In genomic region chr11:102296491-102297472, GRCm38 (mm10) we compare ENCODE assay signal across 8 mouse cellular contexts. TPM values are rescaled to one million over a fixed set of nuclear protein-coding genes. Genes with fewer than 3 reads are reported as not detected.
DNase-seq lines count a peak whose midpoint lies in the region; ATAC-seq and TF ChIP-seq lines count a peak whose summit lies in the region.

TSS of gene Atxn7l3 (minus strand) at chr11:102296631.

- peak; percentile 99 for DNase-seq in forebrain, embryonic 14.5 days (ENCODE audit: low spot score)
- peak; percentile 98 to 99 for DNase-seq in heart, postnatal 14 days
- peak; percentile 98 for DNase-seq in layer of hippocampus, adult 11-12 months (ENCODE audit: low spot score)
- peak; percentile 99 to 100 for DNase-seq in lung, adult 18-20 months
- DNase-seq in testis, postnatal 14 days (ENCODE audit: low spot score), result peak; percentile 99

- peaks cover 3% of the 10 kb centered on the region for H3K4me1 ChIP-seq in ES-Bruce4 (ENCODE audit: control insufficient read depth, insufficient read depth, low read length)
- peaks cover 8% of the 10 kb centered on the region for H3K4me1 ChIP-seq in forebrain, embryonic 14.5 days (ENCODE audit: control insufficient read depth, insufficient read depth, low read length)
- H3K4me1 ChIP-seq in neural tube, embryonic 15.5 days, result peaks cover 30% of the 10 kb centered on the region

- peak within 1 kb of the TSS; percentile 80 for H3K4me3 ChIP-seq in ES-Bruce4 (ENCODE audit: low read depth, low read length)
- H3K4me3 ChIP-seq in forebrain, embryonic 14.5 days (ENCODE audit: low read depth, low read length), result peak within 1 kb of the TSS; percentile 89
- H3K4me3 ChIP-seq in neural tube, embryonic 15.5 days (replicated peaks), result peak within 1 kb of the TSS; percentile 85

- no peaks in the 10 kb centered on the region for H3K27me3 ChIP-seq in ES-Bruce4 (ENCODE audit: control insufficient read depth, insufficient read depth, low read length, poor library complexity, severe bottlenecking)
- no peaks in the 10 kb centered on the region for H3K27me3 ChIP-seq in forebrain, embryonic 14.5 days (replicated peaks; ENCODE audit: control insufficient read depth, insufficient read depth, low read length)
- H3K27me3 ChIP-seq in neural tube, embryonic 15.5 days (replicated peaks), result no peaks in the 10 kb centered on the region

- no peaks in the 10 kb centered on the region for H3K9me3 ChIP-seq in ES-Bruce4 (replicated peaks; ENCODE audit: control insufficient read depth, insufficient read depth, low read length, poor library complexity, severe bottlenecking)
- no peaks in the 10 kb centered on the region for H3K9me3 ChIP-seq in forebrain, embryonic 14.5 days (replicated peaks; ENCODE audit: control insufficient read depth, low read length)
- H3K9me3 ChIP-seq in neural tube, embryonic 15.5 days (replicated peaks), result no peaks in the 10 kb centered on the region

- peaks cover 27% of the 10 kb centered on the region for H3K36me3 ChIP-seq in ES-Bruce4 (ENCODE audit: control insufficient read depth, insufficient read depth, low read length, poor library complexity, severe bottlenecking)
- peaks cover 22% of the 10 kb centered on the region for H3K36me3 ChIP-seq in forebrain, embryonic 14.5 days (ENCODE audit: control insufficient read depth, insufficient read depth, low read length)
- peaks cover 20% of the 10 kb centered on the region for H3K36me3 ChIP-seq in neural tube, embryonic 15.5 days

- H3K27ac ChIP-seq in ES-Bruce4 (ENCODE audit: insufficient read depth, low read length), result peak within 1 kb of the TSS; percentile 92
- peak within 1 kb of the TSS; percentile 99 for H3K27ac ChIP-seq in forebrain, embryonic 14.5 days (ENCODE audit: low read depth, low read length)
- peak within 1 kb of the TSS; percentile 99 for H3K27ac ChIP-seq in neural tube, embryonic 15.5 days (replicated peaks)

- intact Hi-C loops in heart, postnatal 14 days (cut with DNase I), result loop anchor here (2.0 kb wide), 1 partner anchor 112 kb away; no protein-coding TSS in a partner anchor

- peak within 1 kb of the TSS; percentile 94 for H3K4me2 ChIP-seq in forebrain, embryonic 14.5 days (ENCODE audit: low read length)
- peak within 1 kb of the TSS; percentile 71 for H3K4me2 ChIP-seq in neural tube, embryonic 15.5 days

- 0% methylated on average over 43 of the region's 125 CpGs for WGBS in forebrain, embryonic 14.5 days
- WGBS in neural tube, embryonic 15.5 days, result under 1% methylated on average over 65 of the region's 125 CpGs

- TF ChIP-seq CTCF in ES-Bruce4 (IDR thresholded peaks at IDR 0.05; ENCODE audit: low read depth, low read length), result no peak

- 0 out of 2 replicates have a peak, but pooled peaks have one; percentile 5 for TF ChIP-seq EP300 in ES-Bruce4 (IDR thresholded peaks at IDR 0.05; ENCODE audit: insufficient read depth, low read depth, low read length)

- TF ChIP-seq POLR2A in ES-Bruce4 (IDR thresholded peaks at IDR 0.05; ENCODE audit: insufficient read depth, low read length), result peak; percentile 64

- peak; percentile 90 for ATAC-seq in cerebellum, adult (ENCODE audit: insufficient number of reproducible peaks, low FRiP score, low TSS enrichment)
- ATAC-seq in forebrain, embryonic 14.5 days, result peak; percentile 96
- peak; percentile 96 for ATAC-seq in neural tube, embryonic 15.5 days (ENCODE audit: low FRiP score)

- peak within 1 kb of the TSS; percentile 99 for H3K9ac ChIP-seq in ES-Bruce4 (ENCODE audit: low read depth, poor library complexity, severe bottlenecking)
- H3K9ac ChIP-seq in forebrain, embryonic 14.5 days (ENCODE audit: low read length), result peak within 1 kb of the TSS; percentile 96
- H3K9ac ChIP-seq in neural tube, embryonic 15.5 days (replicated peaks), result peak within 1 kb of the TSS; percentile 85

RNA-seq across cellular contexts. Expression of gene Atxn7l3, which starts in this region (rescaled TPM):
- polyA plus RNA-seq in ES-Bruce4 (2011; ENCODE audit: insufficient read depth, insufficient read length, low read depth, missing spikeins), result 44.3 and 50.3 TPM in 2 replicates
- polyA plus RNA-seq in forebrain, embryonic 14.5 days (2014; fragmentation: Nextera tagmentation; extraction: Ambion mirVana), result 25.2 and 28.7 TPM in 2 replicates
- 10 to 100 TPM; 26.5 to 29.5 TPM for total RNA-seq in heart, postnatal 14 days (2021)
- 27.2 and 28.1 TPM in 2 replicates for polyA plus RNA-seq in neural tube, embryonic 15.5 days (2015; fragmentation: Nextera tagmentation; extraction: Ambion mirVana)

Comparison
In these comparisons a context has a peak if more than half of its experiments do, and no peak if none do; other contexts are left out.
1. Peak in every context shown above with its lines: DNase-seq, ATAC-seq, H3K4me3 ChIP-seq and H3K27ac ChIP-seq.